Mouse (Mus musculus) heart, embryonic 10.5 days (tissue): Measurements from ENCODE around the gene Tceanc. TPM values are rescaled to one million over a fixed set of nuclear protein-coding genes. Genes with fewer than 3 reads are reported as not detected.
"Not testable (repeated sequence)": the region's sequence is repeated elsewhere in the genome, so short reads cannot be mapped to it uniquely, and the experiment has no call there.

ENCODE experiments used
- DNase-seq: peaks from one replicate; pipeline ENCODE4 v3.0.0-alpha.2; 2017; ENCODE audit warnings: low spot score
- H3K27ac ChIP-seq: fragments of 300-500 bp; sonication (generic); 2 replicates; pipeline ENCODE4 v1.5.1; 2016; ENCODE audit warnings: mild to moderate bottlenecking
- H3K27me3 ChIP-seq: fragments of 300-500 bp; sonication (generic); 2 replicates; pipeline ENCODE4 v1.6.1; 2016; ENCODE audit warnings: mild to moderate bottlenecking; ENCODE audit not compliant: poor library complexity, insufficient read depth, severe bottlenecking
- H3K36me3 ChIP-seq: fragments of 300-500 bp; sonication (generic); 2 replicates; pipeline ENCODE4 v1.6.1; 2016; ENCODE audit warnings: mild to moderate bottlenecking, moderate library complexity
- H3K4me1 ChIP-seq: fragments of 300-500 bp; sonication (generic); 2 replicates; pipeline ENCODE4 v1.6.1; 2016; ENCODE audit warnings: mild to moderate bottlenecking
- H3K4me3 ChIP-seq: fragments of 300-500 bp; sonication (generic); 2 replicates; pipeline ENCODE4 v1.5.1; 2016; ENCODE audit warnings: mild to moderate bottlenecking, moderate library complexity
- H3K9me3 ChIP-seq: fragments of 300-500 bp; sonication (generic); 2 replicates; pipeline ENCODE4 v1.6.1; 2016; ENCODE audit warnings: mild to moderate bottlenecking, moderate library complexity
- WGBS: fragments of 180-500 bp; shearing (Covaris S2); methylation state at CpG from one replicate; pipeline ENCODE4 v1.1.7; 2016; 5-methylcytosine and 5-hydroxymethylcytosine counted together
- polyA plus RNA-seq: library from polyadenylated mRNA; unstranded; fragments of >200 nt; fragmentation: Nextera tagmentation; extraction: Ambion mirVana; gene quantifications from 2 replicates; pipeline ENCODE4 v1.2.1, GENCODE M21; 2016

Tceanc gene
- polyA plus RNA-seq, 1 experiment from 2014 or later = 7.0 TPM

DNA sequence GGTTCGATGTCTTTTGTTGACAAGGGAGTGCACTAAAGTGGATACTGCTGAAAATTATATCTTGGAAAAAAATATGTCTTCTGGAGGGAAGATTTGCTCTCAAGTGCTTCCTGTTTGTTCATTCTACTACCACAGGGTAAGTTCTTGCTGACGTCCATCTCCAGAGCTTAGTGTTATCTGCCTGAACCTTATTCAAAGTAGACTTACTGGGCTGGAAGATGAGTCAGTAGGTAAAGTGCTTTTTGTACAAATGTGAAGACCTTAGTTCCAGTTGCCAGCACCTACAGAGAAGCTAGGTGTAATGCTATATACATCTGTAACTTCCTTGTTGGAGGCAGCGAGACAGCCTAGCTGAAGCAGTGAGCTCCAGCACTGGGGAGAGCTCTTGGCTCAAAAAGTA is 2.4 kb downstream of the Tceanc start:
- Histone ChIP-seq H3K27ac (no peak overlapping the region), H3K4me3 (no peak overlapping the region), H3K9me3 (no peaks in the 10 kb centered on the region), H3K4me1 (no peaks in the 10 kb centered on the region), H3K36me3 (no peaks in the 10 kb centered on the region), H3K27me3 (no peaks in the 10 kb centered on the region)
- WGBS = 79% methylated on average over 3 of the region's 3 CpGs
- no peak for DNase-seq

DNA sequence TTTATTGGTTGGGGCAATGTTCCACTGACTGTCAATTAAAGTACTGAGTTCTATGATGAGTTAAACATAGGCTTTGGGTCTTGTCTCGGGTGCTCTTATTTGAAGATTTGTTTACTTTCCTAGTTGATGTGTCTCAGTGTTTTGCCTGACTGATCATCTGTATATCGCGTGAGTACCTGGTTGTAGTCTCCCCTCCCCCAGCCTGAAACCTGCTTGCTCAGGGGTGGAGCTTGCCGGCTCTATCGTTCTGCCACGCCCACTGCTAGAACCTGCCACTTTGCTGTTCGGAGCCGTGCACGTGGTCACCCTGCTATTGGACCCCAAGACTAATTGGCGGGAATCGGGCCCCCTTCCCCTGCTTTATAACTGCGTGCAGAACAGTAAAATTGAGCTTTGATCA is 4.3 kb downstream of the Tceanc start:
- H3K36me3 ChIP-seq, H3K27me3 ChIP-seq, H3K9me3 ChIP-seq, H3K4me1 ChIP-seq, H3K27ac ChIP-seq, DNase-seq, H3K4me3 ChIP-seq: not testable (repeated sequence)
- 33% methylated on average over 12 of the region's 12 CpGs for WGBS

GRCm38 (mm10) chrX:166512071-166512470 is 6.3 kb downstream of the Tceanc start:
- Histone ChIP-seq H3K27ac (no peak overlapping the region), H3K4me1 (no peaks in the 10 kb centered on the region), H3K9me3 (no peaks in the 10 kb centered on the region), H3K4me3 (no peak overlapping the region), H3K27me3 (no peaks in the 10 kb centered on the region), H3K36me3 (no peaks in the 10 kb centered on the region)
- WGBS = 87% methylated on average over 4 of the region's 4 CpGs
- DNase-seq = no peak

DNA sequence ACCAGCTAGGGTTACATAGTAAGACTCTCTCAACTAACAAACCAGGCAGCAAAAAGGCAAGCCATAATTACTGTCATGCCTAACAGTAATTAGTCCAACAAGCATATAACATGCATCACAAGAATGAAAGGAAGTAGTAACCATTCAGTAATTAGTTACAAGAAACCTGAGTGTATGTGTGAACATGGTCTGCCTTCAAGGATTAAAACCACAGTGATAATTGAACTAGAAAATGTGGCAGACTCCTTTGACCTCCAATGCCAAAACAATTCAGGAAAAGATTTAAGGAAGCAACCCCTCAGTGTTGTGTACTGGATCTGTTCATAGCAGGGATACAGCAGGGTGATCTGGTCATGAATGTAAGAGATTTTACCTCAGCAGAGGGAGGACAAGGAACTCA is 7.3 kb downstream of the Tceanc start:
- H3K36me3 ChIP-seq = no peaks in the 10 kb centered on the region
- no peak overlapping the region for H3K4me3 ChIP-seq
- H3K9me3 ChIP-seq = no peaks in the 10 kb centered on the region
- H3K27me3 ChIP-seq = no peaks in the 10 kb centered on the region
- no peak for DNase-seq
- H3K4me1 ChIP-seq = no peaks in the 10 kb centered on the region
- H3K27ac ChIP-seq = no peak overlapping the region

GRCm38 (mm10) chrX:166509761-166510738 is 8.3 kb downstream of the Tceanc start:
- WGBS = 18% methylated on average over 63 of the region's 65 CpGs
- DNase-seq = peak; percentile 95
- peak overlapping the region; percentile 65 for H3K4me3 ChIP-seq
- peak overlapping the region; percentile 96 for H3K27ac ChIP-seq
- H3K9me3 ChIP-seq = no peaks in the 10 kb centered on the region
- H3K27me3 ChIP-seq = no peaks in the 10 kb centered on the region
- H3K4me1 ChIP-seq = no peaks in the 10 kb centered on the region
- H3K36me3 ChIP-seq = no peaks in the 10 kb centered on the region

DNA sequence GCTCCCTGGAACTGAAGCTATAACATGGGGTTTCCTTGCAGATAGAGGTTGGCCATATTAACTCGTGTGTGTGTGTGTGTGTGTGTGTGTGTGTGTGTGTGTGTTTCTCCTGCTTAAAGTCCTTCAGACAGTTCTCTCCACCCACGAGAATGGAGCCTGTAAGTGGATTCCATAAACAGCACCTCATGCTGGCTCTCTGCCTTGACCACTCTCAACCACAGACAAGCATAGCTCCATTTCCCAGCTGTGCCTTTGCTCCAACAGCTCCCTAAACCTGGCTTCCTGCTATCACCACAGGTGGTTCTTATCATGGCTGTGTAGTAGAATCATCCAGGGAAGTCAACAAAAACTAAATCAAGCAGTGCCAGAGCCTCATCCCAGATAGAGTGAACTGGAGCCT is 13.9 kb downstream of the Tceanc start:
- Histone ChIP-seq H3K4me3 (no peak overlapping the region), H3K9me3 (no peaks in the 10 kb centered on the region), H3K27me3 (no peaks in the 10 kb centered on the region), H3K36me3 (0 out of 2 replicates have a peak, but pooled peaks cover 6% of the 10 kb centered on the region), H3K4me1 (no peaks in the 10 kb centered on the region), H3K27ac (no peak overlapping the region)
- DNase-seq = no peak
- WGBS = 59% methylated on average over 2 of the region's 2 CpGs

DNA sequence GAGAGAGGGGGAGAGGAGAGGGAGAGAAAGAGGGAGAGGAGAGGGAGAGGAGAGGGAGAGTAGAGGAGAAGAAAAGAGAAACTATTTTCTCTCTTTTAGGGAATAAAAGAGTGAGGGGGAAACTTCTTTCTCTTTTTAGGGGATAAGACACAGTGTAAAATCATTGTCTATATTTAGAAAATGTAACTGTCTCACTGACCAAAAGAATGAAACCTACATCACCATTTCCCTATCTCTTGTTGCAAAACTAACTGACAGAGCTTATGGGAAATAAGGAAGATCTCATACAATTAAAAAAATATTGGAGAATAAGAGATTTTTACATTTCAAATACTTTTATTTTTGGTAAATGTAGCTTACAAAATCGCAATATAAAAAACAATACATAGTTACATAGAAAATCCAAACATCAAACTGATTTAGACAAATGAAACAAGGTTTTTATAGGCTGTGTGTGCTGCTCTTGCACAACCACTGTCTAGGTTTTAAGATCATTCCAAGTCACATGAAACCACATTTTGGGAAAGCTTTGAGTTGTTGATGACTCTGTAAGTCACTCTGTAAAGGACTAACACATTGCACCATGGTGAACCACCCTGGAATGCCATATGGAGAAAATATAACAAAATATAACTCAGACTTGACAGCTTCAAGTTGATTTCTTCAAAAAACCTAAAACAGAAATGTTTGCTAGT is 18.7 kb downstream of the Tceanc start:
- Histone ChIP-seq H3K36me3 (0 out of 2 replicates have a peak, but pooled peaks cover 6% of the 10 kb centered on the region), H3K27ac (no peak overlapping the region), H3K9me3 (no peaks in the 10 kb centered on the region), H3K27me3 (no peaks in the 10 kb centered on the region), H3K4me1 (no peaks in the 10 kb centered on the region), H3K4me3 (no peak overlapping the region)
- DNase-seq = no peak
- WGBS = 75% methylated on average over 1 of the region's 1 CpGs

DNA sequence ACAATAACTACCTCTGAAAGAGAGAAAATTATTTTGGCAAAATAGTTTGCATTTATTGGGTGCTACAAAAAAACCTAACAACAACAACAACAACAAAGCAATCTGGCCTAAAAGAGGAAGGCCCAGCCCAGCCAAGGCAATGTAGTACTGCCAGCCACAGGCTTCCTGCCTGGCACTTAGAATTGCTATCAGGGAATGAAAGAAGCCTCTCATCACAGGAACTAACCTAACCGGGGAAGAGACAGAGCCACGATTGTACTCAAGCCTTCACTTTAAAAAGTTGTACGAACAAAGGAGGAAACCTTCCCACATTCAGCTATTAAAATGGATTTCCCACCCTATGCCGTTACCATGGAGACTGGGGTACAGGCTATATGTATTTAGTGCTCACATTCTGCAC is 20.6 kb downstream of the Tceanc start:
- Histone ChIP-seq H3K27me3 (no peaks in the 10 kb centered on the region), H3K4me1 (no peaks in the 10 kb centered on the region), H3K9me3 (no peaks in the 10 kb centered on the region), H3K4me3 (no peak overlapping the region), H3K27ac (no peak overlapping the region), H3K36me3 (0 out of 2 replicates have a peak, but pooled peaks cover under 1% of the 10 kb centered on the region)
- WGBS = 60% methylated on average over 4 of the region's 4 CpGs
- no peak for DNase-seq

- no peak overlapping the region for H3K27ac ChIP-seq
- no peaks in the 10 kb centered on the region for H3K9me3 ChIP-seq
- 81% methylated on average over 2 of the region's 2 CpGs for WGBS
- no peaks in the 10 kb centered on the region for H3K4me1 ChIP-seq
- H3K4me3 ChIP-seq = no peak overlapping the region
- H3K36me3 ChIP-seq = no peaks in the 10 kb centered on the region
- H3K27me3 ChIP-seq = no peaks in the 10 kb centered on the region
- no peak for DNase-seq
These were observed 23.3 kb downstream of the Tceanc start for GRCm38 (mm10) chrX:166495052-166495451.

- DNase-seq = peak; percentile 96
- H3K4me1 ChIP-seq = no peaks in the 10 kb centered on the region
- no peaks in the 10 kb centered on the region; the same call in 1 of the 2 replicates for H3K36me3 ChIP-seq
- peak within 1 kb of the TSS; percentile 93 for H3K27ac ChIP-seq
- no peaks in the 10 kb centered on the region for H3K27me3 ChIP-seq
- H3K4me3 ChIP-seq = peak within 1 kb of the TSS; percentile 71
- 14% methylated on average over 39 of the region's 41 CpGs for WGBS
- no peaks in the 10 kb centered on the region for H3K9me3 ChIP-seq
These were observed 38.9 kb downstream of the Tceanc start, which contains the start of gene Rab9 for GRCm38 (mm10) chrX:166479365-166479983. Rab9 (minus strand) TSS chrX:166479867.

DNA sequence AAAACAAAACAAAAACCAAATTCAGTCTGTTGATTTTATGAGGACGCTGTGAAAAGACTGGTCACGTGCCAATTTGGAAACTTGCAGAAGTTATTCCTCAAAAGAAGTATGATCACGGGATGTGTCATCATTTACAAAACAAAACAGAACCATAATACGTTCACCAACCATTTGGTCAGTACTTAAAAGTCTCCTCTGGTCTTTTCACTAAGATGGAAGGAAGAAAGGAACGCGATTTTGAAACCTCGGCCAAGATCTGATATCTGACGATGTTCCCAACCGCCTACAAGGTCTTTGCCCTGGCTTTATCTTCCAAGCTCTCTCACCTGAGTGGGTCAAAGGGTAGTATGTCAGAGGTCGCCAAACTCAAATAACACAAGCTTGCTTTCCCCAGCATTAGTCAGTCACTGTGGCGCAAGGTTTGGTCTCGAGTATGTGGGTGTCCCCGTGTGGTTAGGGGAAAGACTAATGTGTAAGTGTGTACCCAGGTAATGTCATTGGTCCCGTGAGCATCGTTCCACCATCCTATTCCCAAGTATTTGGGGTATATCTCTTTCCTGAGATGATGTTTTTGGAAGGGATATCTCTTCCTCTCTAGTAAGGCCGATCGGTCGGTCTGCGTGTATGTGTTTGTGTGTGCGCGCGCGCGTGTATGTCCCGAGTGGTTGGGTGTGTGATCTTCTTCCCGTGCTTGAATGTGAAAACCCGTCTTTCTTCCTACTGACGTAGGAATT is 39.6 kb downstream of the Tceanc start:
- Histone ChIP-seq H3K27ac (peak overlapping the region; percentile 93), H3K9me3 (no peaks in the 10 kb centered on the region), H3K36me3 (no peaks in the 10 kb centered on the region; the same call in 1 of the 2 replicates), H3K4me3 (peak overlapping the region; percentile 71), H3K27me3 (no peaks in the 10 kb centered on the region), H3K4me1 (no peaks in the 10 kb centered on the region)
- 24% methylated on average over 28 of the region's 28 CpGs for WGBS
- no peak for DNase-seq

DNA sequence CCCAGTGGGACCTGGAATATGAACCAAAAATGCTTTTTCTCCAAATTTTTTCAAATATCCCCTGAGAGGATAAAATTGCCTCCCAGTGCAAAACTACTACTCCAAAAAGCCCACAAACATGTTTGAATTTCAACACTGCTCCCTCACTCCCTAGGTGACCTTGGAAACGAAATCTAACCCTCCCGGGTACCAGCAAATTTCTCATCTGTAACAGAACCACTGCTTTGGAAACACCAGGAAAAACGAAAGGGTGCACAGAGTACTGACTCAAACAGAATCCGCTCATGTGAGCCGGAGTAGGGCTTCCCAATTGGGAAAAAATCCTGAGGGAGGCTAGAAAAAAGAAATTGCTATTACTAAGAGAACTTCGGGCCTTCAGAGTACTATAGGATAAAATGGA is 41.0 kb downstream of the Tceanc start:
- no peak overlapping the region for H3K4me3 ChIP-seq
- H3K9me3 ChIP-seq = no peaks in the 10 kb centered on the region
- DNase-seq = no peak
- 78% methylated on average over 6 of the region's 6 CpGs for WGBS
- no peaks in the 10 kb centered on the region; the same call in 1 of the 2 replicates for H3K36me3 ChIP-seq
- H3K27me3 ChIP-seq = no peaks in the 10 kb centered on the region
- H3K27ac ChIP-seq = no peak overlapping the region
- no peaks in the 10 kb centered on the region for H3K4me1 ChIP-seq
